Mouse (Mus musculus) limb, embryonic 14.5 days (tissue): ENCODE results near the gene Prss34. TPM values are rescaled to one million over a fixed set of nuclear protein-coding genes. Genes with fewer than 3 reads are reported as not detected.
A peak's percentile ranks its signal among the peaks of the same experiment; 100 is the strongest.

Experiments
- ATAC-seq: fragments of 200-750 bp; cut with Nextera tagmentation; 2 replicates; pipeline ENCODE4 v1.8.0; 2017; ENCODE audit warnings: low read depth, moderate number of reproducible peaks, moderate TSS enrichment; ENCODE audit not compliant: low FRiP score
- DNase-seq: peaks from one replicate; pipeline ENCODE4 v3.0.0-alpha.2; 2015; ENCODE audit warnings: low spot score
- H3K27ac ChIP-seq: fragments of 300-500 bp; sonication (generic); replicated peaks from 2 replicates; pipeline ENCODE4 v1.5.1; 2014; ENCODE audit warnings: low read depth, mild to moderate bottlenecking, low read length, moderate library complexity, mixed read lengths
- H3K27me3 ChIP-seq: fragments of 300-500 bp; sonication (generic); 2 replicates; pipeline ENCODE4 v1.6.1; 2014; ENCODE audit warnings: low read length, mixed read lengths; ENCODE audit not compliant: control insufficient read depth, insufficient read depth
- H3K36me3 ChIP-seq: fragments of 300-500 bp; sonication (generic); 2 replicates; pipeline ENCODE4 v1.6.1; 2014; ENCODE audit warnings: mild to moderate bottlenecking, low read length, moderate library complexity, mixed read lengths; ENCODE audit not compliant: control insufficient read depth, insufficient read depth
- H3K4me1 ChIP-seq: fragments of 300-500 bp; sonication (generic); 2 replicates; pipeline ENCODE4 v1.6.1; 2014; ENCODE audit warnings: antibody characterized with exemption, low read length, mixed read lengths; ENCODE audit not compliant: control insufficient read depth, insufficient read depth
- H3K4me2 ChIP-seq: fragments of 300-500 bp; sonication (generic); replicated peaks from 2 replicates; pipeline ENCODE4 v1.6.1; 2014; ENCODE audit warnings: low read depth, mild to moderate bottlenecking, low read length, moderate library complexity; ENCODE audit not compliant: severe bottlenecking
- H3K4me3 ChIP-seq: fragments of 300-500 bp; sonication (generic); replicated peaks from 2 replicates; pipeline ENCODE4 v1.5.1; 2014; ENCODE audit warnings: low read length
- H3K9ac ChIP-seq: fragments of 300-500 bp; sonication (generic); 2 replicates; pipeline ENCODE4 v1.6.1; 2014; ENCODE audit warnings: mild to moderate bottlenecking, low read depth, low read length, moderate library complexity; ENCODE audit not compliant: severe bottlenecking
- H3K9me3 ChIP-seq: fragments of 300-500 bp; sonication (generic); 2 replicates; pipeline ENCODE4 v1.6.1; 2016; ENCODE audit warnings: low read length; ENCODE audit not compliant: control insufficient read depth
- POLR2A ChIP-seq: fragments of 200-500 bp; IDR thresholded peaks from 2 replicates; pipeline ENCODE4 v1.8.0; 2012; ENCODE audit warnings: inconsistent platforms, mild to moderate bottlenecking, moderate library complexity, borderline replicate concordance; ENCODE audit not compliant: insufficient read depth, insufficient read length; ENCODE audit errors: extremely low read depth
- WGBS: fragments of 180-500 bp; shearing (Covaris S2); extraction: QIAGEN DNeasy Blood & Tissue Kit; methylation state at CpG from one replicate; pipeline ENCODE4 v1.1.7; 2014; 5-methylcytosine and 5-hydroxymethylcytosine counted together
- polyA plus RNA-seq, 2 experiments: library from polyadenylated mRNA; depleted of rRNA in 1 of 2; stranded (reverse) in 1 of 2; unstranded in 1 of 2; fragments of >200 nt; fragmentation: Nextera tagmentation in 1 of 2; extraction: Ambion mirVana in 1 of 2; gene quantifications; 2 replicates each; pipeline versions ENCODE4 v1.2.1 to v1.2.3; 2012 to 2014

Gene Prss34
- polyA plus RNA-seq, 2 experiments = 6.0 to 10.6 TPM

DNA sequence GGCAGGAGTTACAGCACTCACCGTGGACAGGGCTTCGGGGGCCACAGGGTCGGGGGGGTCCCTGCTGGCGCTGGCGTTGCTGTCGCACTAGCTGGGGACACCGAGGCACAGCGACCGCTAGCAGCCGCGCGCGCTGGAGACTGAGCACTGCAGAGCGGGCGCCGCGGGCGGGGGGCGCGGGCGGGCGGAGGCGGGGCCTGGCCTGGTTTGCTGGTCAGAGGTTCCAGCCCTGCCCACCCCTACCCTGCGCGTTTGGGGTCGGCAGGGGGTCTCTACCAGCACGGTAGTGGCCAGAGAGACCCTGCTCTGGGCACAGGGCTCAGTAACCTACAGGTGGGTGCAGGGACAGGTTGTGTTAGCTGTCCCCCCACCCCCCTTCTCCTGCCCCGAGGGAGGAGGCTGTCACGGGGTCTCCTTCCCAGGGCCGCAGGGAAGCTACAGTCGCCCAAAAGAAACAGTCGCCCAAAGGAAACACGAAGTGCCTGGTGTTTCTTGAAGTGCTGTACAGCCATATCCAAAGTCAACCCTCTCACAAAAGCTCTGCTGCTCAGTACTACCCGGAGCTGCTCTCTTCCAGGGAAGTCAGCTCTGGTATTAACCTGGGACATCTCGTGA lies 41.9 kb upstream of the Prss34 start, which contains the start of gene Baiap3:
Gene Baiap3, minus strand, starts transcription at position 225 of the 615 bp plus-strand sequence.
- Histone ChIP-seq H3K27me3 (peaks cover 26% of the 10 kb centered on the region), H3K36me3 (peaks cover 17% of the 10 kb centered on the region), H3K9ac (peak within 1 kb of the TSS; percentile 47), H3K4me1 (peaks cover 8% of the 10 kb centered on the region), H3K9me3 (no peaks in the 10 kb centered on the region), H3K27ac (no peak within 1 kb of the TSS), H3K4me2 (peak within 1 kb of the TSS; percentile 65), H3K4me3 (peak within 1 kb of the TSS; percentile 37)
- 7% methylated on average over 15 of the region's 35 CpGs for WGBS
- no peak for TF ChIP-seq POLR2A
- no peak for ATAC-seq
- DNase-seq = no peak

GRCm38 (mm10) chr17:25257804-25258261 lies 40.4 kb upstream of the Prss34 start:
- Histone ChIP-seq H3K4me1 (peaks cover 8% of the 10 kb centered on the region), H3K4me3 (no peak overlapping the region), H3K4me2 (no peak overlapping the region), H3K9me3 (no peaks in the 10 kb centered on the region), H3K27me3 (peaks cover 26% of the 10 kb centered on the region), H3K36me3 (peaks cover 23% of the 10 kb centered on the region), H3K27ac (no peak overlapping the region), H3K9ac (no peak overlapping the region)
- no peak for TF ChIP-seq POLR2A
- DNase-seq (no peak), ATAC-seq (no peak)
- 54% methylated on average over 6 of the region's 6 CpGs for WGBS

- Histone ChIP-seq H3K4me1 (no peaks in the 10 kb centered on the region), H3K9me3 (no peaks in the 10 kb centered on the region), H3K4me3 (no peak overlapping the region), H3K36me3 (peaks cover 82% of the 10 kb centered on the region), H3K4me2 (no peak overlapping the region), H3K9ac (no peak overlapping the region), H3K27me3 (no peaks in the 10 kb centered on the region), H3K27ac (no peak overlapping the region)
- DNase-seq (no peak), ATAC-seq (no peak)
- TF ChIP-seq POLR2A = no peak
- 73% methylated on average over 3 of the region's 3 CpGs for WGBS
Observed at GRCm38 (mm10) chr17:25264453-25264852, 33.7 kb upstream of the Prss34 start.

DNA sequence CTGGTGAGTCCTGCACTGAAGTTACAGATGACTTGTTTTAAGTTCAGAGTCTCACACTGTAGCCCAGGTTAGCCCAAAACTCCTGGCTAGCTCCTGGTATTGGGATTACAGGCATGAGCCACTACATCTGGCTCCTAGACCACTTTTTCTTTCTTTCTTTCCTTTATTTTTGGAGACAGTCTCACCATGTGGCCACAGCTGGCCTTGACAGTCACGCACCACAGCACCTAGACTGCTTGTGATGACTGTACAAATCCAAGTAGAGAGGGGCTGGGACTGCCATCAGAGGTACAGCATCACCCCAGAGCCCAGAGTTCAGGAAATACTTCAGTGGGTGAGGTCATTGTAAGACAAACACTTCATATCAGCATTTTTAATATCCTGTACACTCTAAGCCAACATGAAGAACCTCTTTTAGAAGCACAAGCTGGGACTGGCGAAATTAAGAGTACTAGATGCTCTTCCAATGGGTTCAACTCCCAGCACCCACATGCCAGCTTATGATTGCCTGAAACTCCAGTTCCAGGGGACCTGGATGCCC lies 27.3 kb upstream of the Prss34 start:
- Histone ChIP-seq H3K9me3 (no peaks in the 10 kb centered on the region), H3K27ac (no peak overlapping the region), H3K4me2 (peak overlapping the region; percentile 98; the same call in 1 of the 2 replicates), H3K4me3 (peak overlapping the region; percentile 99), H3K36me3 (peaks cover 54% of the 10 kb centered on the region), H3K27me3 (no peaks in the 10 kb centered on the region), H3K4me1 (peaks cover 18% of the 10 kb centered on the region), H3K9ac (peak overlapping the region; percentile 100)
- TF ChIP-seq POLR2A = no peak
- no peak for DNase-seq
- WGBS = 97% methylated on average over 2 of the region's 2 CpGs
- ATAC-seq = no peak

GRCm38 (mm10) chr17:25272326-25272725 lies 25.9 kb upstream of the Prss34 start:
- H3K27me3 ChIP-seq = no peaks in the 10 kb centered on the region
- peak overlapping the region; percentile 98 for H3K4me2 ChIP-seq
- H3K4me3 ChIP-seq = peak overlapping the region; percentile 99
- DNase-seq (no peak), ATAC-seq (no peak)
- H3K36me3 ChIP-seq = peaks cover 39% of the 10 kb centered on the region
- 1% methylated on average over 10 of the region's 10 CpGs for WGBS
- peak overlapping the region; percentile 100 for H3K9ac ChIP-seq
- H3K4me1 ChIP-seq = peaks cover 18% of the 10 kb centered on the region
- peak overlapping the region; percentile 99; the same call in 1 of the 2 replicates for H3K27ac ChIP-seq
- no peak for TF ChIP-seq POLR2A
- no peaks in the 10 kb centered on the region for H3K9me3 ChIP-seq
